Mouse (Mus musculus): ENCODE results near the gene Gm16513.
"Not testable (repeated sequence)": the region's sequence is repeated elsewhere in the genome, so short reads cannot be mapped to it uniquely, and the experiment has no call there.

Gm16513 gene

GRCm38 (mm10) chr5:95182324-95182723 lies at the start of gene Gm16513:
Gm16513 (plus strand) TSS chr5:95182624.
- not testable (repeated sequence) for DNase-seq
